Mouse (Mus musculus) C3H10T1/2 (cell line): ENCODE results near the gene Zfp114. TPM values are rescaled to one million over a fixed set of nuclear protein-coding genes. Genes with fewer than 3 reads are reported as not detected.

Experiments used
- polyA plus RNA-seq, 2 experiments: library from polyadenylated mRNA; unstranded; fragments of >200 nt; fragmentation: generic; extraction: Trizol; gene quantifications; one replicate each; pipeline ENCODE4 v1.2.1; 2012; ENCODE audit warnings: missing spikeins in 2 of 2

The Zfp114 gene
- under 1 TPM in 1 of 2 experiments, not detected in 1; 0.01 TPM for polyA plus RNA-seq

GRCm38 (mm10) chr7:24174618-24175336, at the start of gene Zfp114:
Gene Zfp114 (plus strand): TSS chr7:24175060.

DNA sequence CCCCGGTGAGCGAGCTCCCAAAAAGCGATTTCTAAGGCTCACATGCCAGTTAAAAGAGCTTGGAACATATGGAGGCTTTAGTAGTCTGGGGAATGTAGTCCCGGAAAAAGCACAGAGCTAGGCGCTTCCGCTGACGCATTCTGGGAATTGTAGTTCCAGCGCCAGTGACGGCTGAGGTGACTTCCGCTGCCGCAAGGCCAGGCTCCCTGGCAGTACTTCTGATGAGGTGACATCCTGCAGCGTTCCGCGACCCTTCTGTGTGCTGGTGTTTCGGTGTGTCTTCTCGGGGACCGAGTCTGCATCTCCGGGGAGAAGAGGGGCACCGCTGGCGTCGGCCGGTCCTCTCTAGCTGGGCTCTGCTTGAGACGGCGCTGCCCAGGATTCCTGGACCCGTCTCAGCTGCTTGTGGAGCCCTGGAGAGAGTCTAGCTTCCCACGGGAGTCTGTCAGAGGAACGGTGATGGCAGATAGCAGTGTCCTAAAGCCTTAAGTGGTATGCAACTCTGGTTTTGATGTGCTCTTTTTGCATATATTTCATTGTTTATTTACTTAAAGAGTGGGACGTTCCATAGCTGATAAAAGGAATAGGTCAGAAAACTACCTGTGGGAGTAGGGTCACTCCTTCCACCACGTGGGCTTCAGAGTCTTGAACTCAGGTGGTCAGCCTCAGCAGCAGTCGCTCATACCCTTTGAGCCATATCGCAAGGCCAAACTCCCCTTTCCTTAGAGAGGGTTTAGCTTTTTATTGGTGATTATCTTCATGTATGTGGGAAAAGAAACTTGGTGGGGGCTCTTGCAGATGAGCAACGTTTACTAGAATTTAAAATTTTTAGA, 40.6 kb upstream of the Zfp114 start, which contains the start of gene Zfp235:
Gene Zfp235 (plus strand): TSS at position 174 of the 833 bp plus-strand sequence.

DNA sequence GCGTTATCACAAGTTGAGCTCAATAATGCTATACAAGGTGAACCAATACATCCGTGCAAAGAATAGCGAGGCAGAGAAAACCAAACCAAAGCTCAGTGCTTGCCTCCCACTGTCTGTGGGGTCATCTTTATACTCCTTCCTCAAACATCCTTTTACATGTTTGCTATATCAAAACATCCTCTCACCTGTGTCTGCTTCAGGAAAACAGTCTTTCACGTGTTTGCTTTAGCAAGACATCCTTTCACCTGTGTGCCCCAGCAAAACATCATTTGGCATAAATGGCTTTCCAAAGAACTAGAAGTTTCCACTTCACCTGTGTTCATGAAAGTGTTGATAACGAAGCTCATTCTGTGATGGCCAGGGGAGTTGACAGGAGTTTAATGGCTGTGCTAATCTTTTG, 36.5 kb downstream of the Zfp114 start, which contains the start of gene Zfp111:
Gene Zfp111 (minus strand): TSS at position 101 of the 400 bp plus-strand sequence.

Other genes with a start within 250 kb of the Zfp114 start
- not detected for gene Vmn1r179, start 248.1 kb upstream of the Zfp114 start, polyA plus RNA-seq
- not detected for gene Vmn1r180, start 224.4 kb upstream of the Zfp114 start, polyA plus RNA-seq
- not detected for gene Vmn1r181, start 200.4 kb upstream of the Zfp114 start, polyA plus RNA-seq
- not detected for gene V1rd19, start 173.4 kb upstream of the Zfp114 start, polyA plus RNA-seq
- not detected for gene Vmn1r183, start 121.8 kb upstream of the Zfp114 start, polyA plus RNA-seq
- 1 to 10 TPM in 1 of 2 experiments, under 1 TPM in 1; 0.62 to 5.6 TPM for gene Zfp180, start 93.1 kb upstream of the Zfp114 start, polyA plus RNA-seq
- 1 to 10 TPM in 1 of 2 experiments, under 1 TPM in 1; 0.08 to 2.1 TPM for gene Zfp112, start 62.7 kb upstream of the Zfp114 start, polyA plus RNA-seq
- gene Zfp235, start 40.9 kb upstream of the Zfp114 start, polyA plus RNA-seq = 1 to 10 TPM; 1.0 to 3.9 TPM
- gene Zfp111, start 36.4 kb downstream of the Zfp114 start, polyA plus RNA-seq = 1 to 10 TPM in 1 of 2 experiments, under 1 TPM in 1; 0.41 to 1.6 TPM
- under 1 TPM; 0.05 to 0.38 TPM for gene Zfp109, start 62.5 kb downstream of the Zfp114 start, polyA plus RNA-seq
- 1 to 10 TPM in 1 of 2 experiments, under 1 TPM in 1; 0.07 to 1.8 TPM for gene Zfp108, start 79.7 kb downstream of the Zfp114 start, polyA plus RNA-seq
- gene Zfp93, start 95.4 kb downstream of the Zfp114 start, polyA plus RNA-seq = 1 to 10 TPM in 1 of 2 experiments, under 1 TPM in 1; 0.62 to 4.0 TPM
- gene Zfp61, start 126.2 kb downstream of the Zfp114 start, polyA plus RNA-seq = 10 to 100 TPM in 1 of 2 experiments, 1 to 10 TPM in 1; 1.9 to 12.7 TPM
- 1 to 10 TPM; 1.1 to 4.7 TPM for gene Zfp94, start 141.6 kb downstream of the Zfp114 start, polyA plus RNA-seq
- not detected for gene Tescl, start 158.9 kb downstream of the Zfp114 start, polyA plus RNA-seq
- gene Lypd5, start 174.1 kb downstream of the Zfp114 start, polyA plus RNA-seq = not detected
- gene Kcnn4, start 195.2 kb downstream of the Zfp114 start, polyA plus RNA-seq = 10 to 100 TPM; 28.9 to 90.8 TPM
- gene Smg9, start 224.6 kb downstream of the Zfp114 start, polyA plus RNA-seq = 10 to 100 TPM; 16.1 to 17.6 TPM